Mouse (Mus musculus): Measurements from ENCODE around the gene Gng12. TPM values are rescaled to one million over a fixed set of nuclear protein-coding genes. Genes with fewer than 3 reads are reported as not detected.

Gng12 gene
- polyA plus RNA-seq, 1 experiment from 2014 or later: 51.5 TPM

GRCm38 (mm10) chr6:67046937-67047336, 150.7 kb downstream of the Gng12 start:
- DNase-seq (ENCODE audit: low spot score) (no peak), ATAC-seq (replicated peaks; ENCODE audit: low FRiP score) (peak; percentile 79)
- Histone ChIP-seq H3K36me3 (ENCODE audit: control insufficient read depth, insufficient read depth, low read length) (no peaks in the 10 kb centered on the region), H3K9ac (ENCODE audit: low read depth, low read length) (no peak overlapping the region), H3K4me2 (0 out of 2 replicates have a peak overlapping the region, but pooled peaks have one; percentile 5), H3K4me1 (replicated peaks; ENCODE audit: control insufficient read depth, insufficient read depth, low read length) (peaks cover 12% of the 10 kb centered on the region), H3K27me3 (replicated peaks; ENCODE audit: control insufficient read depth, insufficient read depth, low read length) (no peaks in the 10 kb centered on the region), H3K9me3 (ENCODE audit: control insufficient read depth, low read length) (no peaks in the 10 kb centered on the region), H3K4me3 (ENCODE audit: low read depth, low read length) (no peak overlapping the region), H3K27ac (ENCODE audit: low read depth, low read length) (no peak overlapping the region)
- WGBS: 44% methylated on average over 3 of the region's 3 CpGs

- Histone ChIP-seq H3K27ac (ENCODE audit: low read depth, low read length) (no peak overlapping the region; the same call in 1 of the 2 replicates), H3K36me3 (ENCODE audit: control insufficient read depth, insufficient read depth, low read length) (no peaks in the 10 kb centered on the region), H3K4me2 (no peak overlapping the region), H3K4me1 (replicated peaks; ENCODE audit: control insufficient read depth, insufficient read depth, low read length) (peaks cover 12% of the 10 kb centered on the region), H3K9ac (ENCODE audit: low read depth, low read length) (no peak overlapping the region), H3K27me3 (replicated peaks; ENCODE audit: control insufficient read depth, insufficient read depth, low read length) (no peaks in the 10 kb centered on the region), H3K9me3 (ENCODE audit: control insufficient read depth, low read length) (no peaks in the 10 kb centered on the region), H3K4me3 (ENCODE audit: low read depth, low read length) (no peak overlapping the region)
- 81% methylated on average over 3 of the region's 3 CpGs for WGBS
- DNase-seq (ENCODE audit: low spot score) (no peak), ATAC-seq (replicated peaks; ENCODE audit: low FRiP score) (no peak)
Measured at GRCm38 (mm10) chr6:67048052-67048691, 152.0 kb downstream of the Gng12 start.

- 37% methylated on average over 7 of the region's 7 CpGs for WGBS
- Histone ChIP-seq H3K27me3 (replicated peaks; ENCODE audit: control insufficient read depth, insufficient read depth, low read length) (no peaks in the 10 kb centered on the region), H3K4me1 (replicated peaks; ENCODE audit: control insufficient read depth, insufficient read depth, low read length) (peaks cover 12% of the 10 kb centered on the region), H3K4me3 (ENCODE audit: low read depth, low read length) (no peak overlapping the region), H3K9ac (ENCODE audit: low read depth, low read length) (no peak overlapping the region), H3K4me2 (no peak overlapping the region), H3K27ac (ENCODE audit: low read depth, low read length) (no peak overlapping the region), H3K36me3 (ENCODE audit: control insufficient read depth, insufficient read depth, low read length) (no peaks in the 10 kb centered on the region), H3K9me3 (ENCODE audit: control insufficient read depth, low read length) (no peaks in the 10 kb centered on the region)
- DNase-seq (ENCODE audit: low spot score) (no peak), ATAC-seq (replicated peaks; ENCODE audit: low FRiP score) (peak; percentile 80)
Measured at GRCm38 (mm10) chr6:67048880-67049694, 152.9 kb downstream of the Gng12 start.

DNA sequence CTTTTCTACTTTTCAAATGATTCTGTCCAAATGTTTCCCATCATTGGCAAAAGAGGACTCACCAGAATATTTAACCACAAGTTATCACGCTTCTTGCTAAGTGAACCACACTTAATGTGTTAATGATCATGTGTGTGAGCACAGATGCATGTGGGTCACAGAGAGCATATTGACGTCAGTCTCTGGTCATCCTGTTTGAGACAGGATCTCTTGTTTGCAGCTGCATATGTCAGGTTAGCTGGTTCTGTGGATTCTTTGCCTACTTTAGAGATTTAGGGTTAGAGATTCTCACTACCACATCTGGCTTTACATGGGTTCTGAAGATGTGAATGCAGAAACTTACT, 153.5 kb downstream of the Gng12 start:
- Histone ChIP-seq H3K27ac (ENCODE audit: low read depth, low read length) (no peak overlapping the region), H3K4me2 (no peak overlapping the region), H3K4me3 (ENCODE audit: low read depth, low read length) (no peak overlapping the region), H3K9me3 (ENCODE audit: control insufficient read depth, low read length) (no peaks in the 10 kb centered on the region), H3K4me1 (replicated peaks; ENCODE audit: control insufficient read depth, insufficient read depth, low read length) (peaks cover 12% of the 10 kb centered on the region), H3K9ac (ENCODE audit: low read depth, low read length) (no peak overlapping the region), H3K36me3 (ENCODE audit: control insufficient read depth, insufficient read depth, low read length) (no peaks in the 10 kb centered on the region), H3K27me3 (replicated peaks; ENCODE audit: control insufficient read depth, insufficient read depth, low read length) (no peaks in the 10 kb centered on the region)
- DNase-seq (ENCODE audit: low spot score) (no peak), ATAC-seq (replicated peaks; ENCODE audit: low FRiP score) (no peak)
- WGBS: 54% methylated on average over 2 of the region's 2 CpGs

- Histone ChIP-seq H3K4me1 (replicated peaks; ENCODE audit: control insufficient read depth, insufficient read depth, low read length) (peaks cover 12% of the 10 kb centered on the region), H3K36me3 (ENCODE audit: control insufficient read depth, insufficient read depth, low read length) (no peaks in the 10 kb centered on the region), H3K4me2 (no peak overlapping the region), H3K4me3 (ENCODE audit: low read depth, low read length) (no peak overlapping the region), H3K9ac (ENCODE audit: low read depth, low read length) (no peak overlapping the region), H3K27ac (ENCODE audit: low read depth, low read length) (no peak overlapping the region), H3K27me3 (replicated peaks; ENCODE audit: control insufficient read depth, insufficient read depth, low read length) (no peaks in the 10 kb centered on the region), H3K9me3 (ENCODE audit: control insufficient read depth, low read length) (no peaks in the 10 kb centered on the region)
- ATAC-seq (replicated peaks; ENCODE audit: low FRiP score) (no peak), DNase-seq (ENCODE audit: low spot score) (no peak)
- 67% methylated on average over 1 of the region's 1 CpGs for WGBS
Measured at GRCm38 (mm10) chr6:67050063-67050462, 153.9 kb downstream of the Gng12 start.

DNA sequence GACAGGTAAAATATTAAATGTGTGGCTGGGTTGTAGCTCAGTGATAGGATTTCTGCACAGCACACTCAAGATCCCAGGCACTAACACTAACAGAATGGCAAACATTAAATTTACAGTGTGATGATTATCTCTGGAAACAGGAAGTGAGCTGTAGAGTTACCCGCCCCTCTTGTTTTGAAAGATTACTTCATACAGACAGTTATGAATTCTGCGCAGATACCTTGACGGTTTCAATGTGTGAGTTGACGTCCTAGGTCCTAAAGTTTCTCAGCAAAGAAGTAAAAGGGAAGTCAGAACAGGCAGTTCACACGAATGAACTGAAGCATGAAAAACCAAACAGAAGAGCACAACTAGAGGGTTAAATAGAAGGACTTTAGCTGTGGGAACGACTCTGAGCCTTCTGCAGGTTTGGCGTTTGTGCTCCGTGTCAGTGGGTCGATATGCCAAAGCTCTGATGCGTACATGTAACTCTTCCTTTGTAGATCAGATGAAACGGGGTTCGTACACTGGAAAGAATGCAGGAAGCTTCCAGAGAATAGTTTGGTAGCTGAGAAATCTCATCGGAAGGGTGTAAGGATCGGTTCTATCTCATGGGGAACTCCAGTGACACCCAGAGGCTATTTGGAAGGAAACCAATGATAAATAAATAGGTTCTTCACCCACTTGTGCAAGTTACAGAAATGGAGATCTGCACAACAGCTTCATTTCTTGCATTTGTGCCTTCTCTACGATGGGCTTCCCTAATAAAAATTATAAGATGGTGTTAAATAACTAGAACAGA, 160.1 kb downstream of the Gng12 start:
- no peak overlapping the region for H3K4me3 ChIP-seq (ENCODE audit: low read depth, low read length)
- no peak overlapping the region for H3K27ac ChIP-seq (ENCODE audit: low read depth, low read length)
- no peak for ATAC-seq (replicated peaks; ENCODE audit: low FRiP score)
- no peaks in the 10 kb centered on the region for H3K9me3 ChIP-seq (ENCODE audit: control insufficient read depth, low read length)
- no peak for DNase-seq (ENCODE audit: low spot score)
- H3K9ac ChIP-seq (ENCODE audit: low read depth, low read length): no peak overlapping the region
- 72% methylated on average over 15 of the region's 15 CpGs for WGBS
- H3K4me2 ChIP-seq: no peak overlapping the region
- peaks cover 21% of the 10 kb centered on the region for H3K4me1 ChIP-seq (replicated peaks; ENCODE audit: control insufficient read depth, insufficient read depth, low read length)
- H3K27me3 ChIP-seq (replicated peaks; ENCODE audit: control insufficient read depth, insufficient read depth, low read length): no peaks in the 10 kb centered on the region
- no peaks in the 10 kb centered on the region for H3K36me3 ChIP-seq (ENCODE audit: control insufficient read depth, insufficient read depth, low read length)

- Histone ChIP-seq H3K9ac (ENCODE audit: low read depth, low read length) (no peak overlapping the region), H3K36me3 (ENCODE audit: control insufficient read depth, insufficient read depth, low read length) (no peaks in the 10 kb centered on the region), H3K4me2 (no peak overlapping the region), H3K4me1 (replicated peaks; ENCODE audit: control insufficient read depth, insufficient read depth, low read length) (peaks cover 21% of the 10 kb centered on the region), H3K4me3 (ENCODE audit: low read depth, low read length) (no peak overlapping the region), H3K27ac (ENCODE audit: low read depth, low read length) (peak overlapping the region; percentile 2; the same call in 1 of the 2 replicates), H3K9me3 (ENCODE audit: control insufficient read depth, low read length) (no peaks in the 10 kb centered on the region), H3K27me3 (replicated peaks; ENCODE audit: control insufficient read depth, insufficient read depth, low read length) (no peaks in the 10 kb centered on the region)
- WGBS: 73% methylated on average over 3 of the region's 3 CpGs
- DNase-seq (ENCODE audit: low spot score): no peak
- ATAC-seq (replicated peaks; ENCODE audit: low FRiP score): no peak
Measured at GRCm38 (mm10) chr6:67056889-67057564, 160.8 kb downstream of the Gng12 start.

DNA sequence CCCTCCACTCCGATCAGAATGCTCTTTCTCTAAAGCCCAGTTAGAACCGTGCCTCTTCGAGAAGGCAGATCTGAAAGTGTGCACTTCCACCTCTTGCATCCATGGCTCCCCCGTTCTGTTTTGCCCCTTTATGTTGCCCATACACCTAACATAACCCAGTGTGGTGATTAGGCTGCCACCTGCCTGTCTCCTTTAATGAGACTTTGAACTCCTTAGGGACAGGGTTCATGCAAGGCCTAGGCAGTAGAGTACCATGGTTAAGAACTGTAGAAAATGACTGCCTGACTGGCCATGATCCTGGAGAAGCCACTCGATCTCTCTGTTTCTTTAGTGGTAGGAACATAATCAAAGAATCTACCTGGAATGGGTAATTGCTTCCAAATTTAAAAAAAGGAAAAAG, 161.4 kb downstream of the Gng12 start:
- DNase-seq (ENCODE audit: low spot score) (no peak), ATAC-seq (replicated peaks; ENCODE audit: low FRiP score) (peak; percentile 64)
- Histone ChIP-seq H3K27me3 (replicated peaks; ENCODE audit: control insufficient read depth, insufficient read depth, low read length) (no peaks in the 10 kb centered on the region), H3K9me3 (ENCODE audit: control insufficient read depth, low read length) (no peaks in the 10 kb centered on the region), H3K36me3 (ENCODE audit: control insufficient read depth, insufficient read depth, low read length) (no peaks in the 10 kb centered on the region), H3K4me2 (no peak overlapping the region), H3K27ac (ENCODE audit: low read depth, low read length) (peak overlapping the region; percentile 2; the same call in 1 of the 2 replicates), H3K4me1 (replicated peaks; ENCODE audit: control insufficient read depth, insufficient read depth, low read length) (peaks cover 21% of the 10 kb centered on the region), H3K9ac (ENCODE audit: low read depth, low read length) (no peak overlapping the region), H3K4me3 (ENCODE audit: low read depth, low read length) (no peak overlapping the region)
- WGBS: 86% methylated on average over 5 of the region's 5 CpGs
